Mouse (Mus musculus) brain, embryonic 14.5 days (tissue): ENCODE measurements at regions not wholly inside any gene's neighbourhood (a gene's known extent, or its start where the extent isn't known, plus 50 kb on each side); places are given as distances from the start of the nearest gene placed in this dataset.

ENCODE experiments used
- DNase-seq: peaks from one replicate; pipeline ENCODE4 v3.0.0-alpha.2; 2011; ENCODE audit warnings: low read depth
- CTCF ChIP-seq: fragments of 200-500 bp; IDR thresholded peaks from 2 replicates; pipeline ENCODE4 v1.5.1; 2012; ENCODE audit warnings: inconsistent platforms, mild to moderate bottlenecking, moderate library complexity, borderline replicate concordance; ENCODE audit not compliant: insufficient read depth, insufficient read length; ENCODE audit errors: extremely low read depth
- POLR2A ChIP-seq: fragments of 200-500 bp; IDR thresholded peaks from 2 replicates; pipeline ENCODE4 v1.6.1; 2012; ENCODE audit warnings: mild to moderate bottlenecking, inconsistent platforms, borderline replicate concordance; ENCODE audit not compliant: poor library complexity, insufficient read depth, insufficient read length, severe bottlenecking; ENCODE audit errors: extremely low read depth

DNA sequence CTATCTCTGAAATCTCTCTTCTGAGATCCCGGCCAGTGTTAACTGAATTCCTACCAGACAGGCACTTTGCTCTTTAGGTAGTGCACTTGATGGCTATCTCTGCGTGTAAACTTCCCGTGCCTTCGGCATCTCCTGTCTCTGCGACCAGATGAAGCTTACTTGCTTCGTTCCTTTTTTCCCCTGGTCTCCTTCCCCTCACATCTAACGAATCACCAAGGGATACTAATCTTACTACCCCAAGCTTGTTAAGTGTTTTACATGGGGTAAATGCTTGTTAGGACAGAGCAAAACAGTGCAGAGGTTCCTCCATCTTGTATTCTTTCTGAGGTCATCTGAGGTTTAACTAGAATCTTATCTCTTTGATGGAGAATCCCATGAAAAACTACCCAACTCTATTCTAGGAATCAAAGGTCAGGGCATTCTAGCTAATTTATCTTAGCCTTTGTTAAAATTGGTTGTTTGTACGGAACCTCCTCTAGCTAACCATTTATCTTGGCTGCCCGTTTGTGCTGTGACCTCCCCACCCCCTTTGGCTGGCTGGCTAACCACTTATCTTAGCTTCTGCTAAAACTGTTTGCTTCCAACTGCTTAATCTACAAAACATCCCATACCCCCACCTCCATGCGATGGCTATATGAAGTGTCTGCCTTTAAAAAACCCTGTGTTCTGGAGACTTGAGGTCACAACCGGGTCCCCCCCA lies 74.5 kb downstream of the Phlda1 start:
- DNase-seq = no peak
- no peak for TF ChIP-seq CTCF

DNA sequence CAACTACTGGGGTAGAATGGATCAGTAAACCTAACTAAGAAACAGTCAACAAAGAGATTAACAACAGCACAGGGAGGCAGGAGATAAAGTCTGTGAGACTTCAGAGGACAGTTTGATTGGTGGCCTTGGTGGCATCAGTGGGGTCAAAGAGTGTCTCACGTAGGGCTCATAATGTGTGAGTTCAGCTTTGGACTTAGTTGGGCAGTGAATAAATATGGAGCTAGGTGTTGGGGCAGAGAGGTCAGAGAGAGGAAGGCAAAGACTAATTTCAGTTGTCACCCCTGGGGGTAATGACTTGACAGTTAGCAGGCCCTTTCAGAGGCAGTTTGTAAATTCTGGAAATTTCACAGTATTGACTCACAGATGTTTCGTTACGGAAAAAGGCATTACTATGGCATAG lies 75.8 kb downstream of the Phlda1 start:
- TF ChIP-seq CTCF (no peak), POLR2A (no peak)

DNA sequence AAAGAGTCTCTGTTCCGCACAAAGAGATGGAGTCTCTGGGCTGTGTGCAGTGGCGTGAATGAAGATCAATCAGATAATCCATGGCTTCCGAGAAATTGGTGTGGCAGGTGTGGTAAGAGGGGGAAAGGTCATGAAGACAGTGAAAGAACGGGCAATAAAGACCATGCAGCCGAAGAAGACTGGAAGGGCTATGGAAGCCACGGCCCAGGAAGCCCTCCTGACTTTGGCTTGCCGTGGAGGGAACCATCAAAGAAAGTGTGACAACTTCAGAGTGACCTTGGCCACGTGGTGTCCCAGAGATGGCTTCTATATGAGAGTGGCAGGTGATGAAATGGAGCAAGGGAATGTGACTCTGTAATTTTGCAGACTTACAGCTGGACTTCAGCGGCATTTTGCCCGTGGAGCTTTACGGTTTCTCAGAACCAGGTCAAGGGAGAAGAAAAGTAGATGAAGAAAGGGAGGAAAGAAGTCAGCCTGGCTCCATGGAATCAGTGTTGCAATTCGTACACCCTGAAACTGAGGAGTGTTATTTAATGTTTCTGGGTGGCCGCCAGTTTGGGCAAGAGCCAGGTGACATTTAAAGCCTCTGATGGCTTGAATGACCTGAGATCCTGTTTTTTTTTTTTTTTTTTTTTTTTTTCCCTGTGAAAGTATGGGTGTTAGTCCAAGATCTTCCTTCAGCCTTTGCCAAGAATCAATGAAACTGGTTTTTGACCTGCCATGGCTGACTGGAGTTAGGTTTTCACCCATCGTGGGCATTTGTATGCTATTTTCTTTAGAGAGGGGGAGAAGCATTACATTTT lies 76.4 kb downstream of the Phlda1 start:
- TF ChIP-seq POLR2A (no peak), CTCF (no peak)
- DNase-seq = no peak

More for the DNA sequence above, 75.8 kb downstream of the Phlda1 start:
- DNase-seq = no peak

DNA sequence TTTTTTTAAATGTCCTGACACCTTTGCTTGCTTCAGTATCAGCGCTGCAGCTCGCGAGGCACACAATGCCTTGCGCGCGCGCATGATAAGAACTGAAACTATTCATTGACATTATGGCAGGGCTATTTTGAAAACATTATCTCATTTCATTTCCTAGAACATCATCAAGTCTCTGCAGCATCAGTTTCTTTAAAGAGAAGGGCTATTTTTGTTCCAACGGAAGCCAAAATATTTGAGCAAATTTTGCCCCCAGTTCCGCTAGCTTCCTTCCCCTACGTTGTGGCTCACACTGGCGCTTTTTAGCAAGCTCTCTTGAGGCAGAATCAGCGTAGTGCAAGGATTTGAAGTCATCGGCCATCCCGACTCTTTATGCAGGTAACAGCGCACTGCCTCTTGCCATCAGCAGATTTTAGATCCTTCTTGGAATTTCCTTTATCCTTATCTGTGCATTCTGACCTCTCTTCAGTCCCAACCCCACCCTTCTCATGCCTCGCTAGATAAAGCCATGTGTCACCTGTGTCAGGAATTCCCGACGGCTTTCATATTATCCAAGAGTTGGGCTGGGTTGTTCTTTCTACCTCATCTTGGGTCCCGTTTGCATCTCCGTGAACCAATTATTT lies 77.1 kb downstream of the Phlda1 start:
- no peak for DNase-seq
- TF ChIP-seq CTCF = no peak
- TF ChIP-seq POLR2A = no peak

DNA sequence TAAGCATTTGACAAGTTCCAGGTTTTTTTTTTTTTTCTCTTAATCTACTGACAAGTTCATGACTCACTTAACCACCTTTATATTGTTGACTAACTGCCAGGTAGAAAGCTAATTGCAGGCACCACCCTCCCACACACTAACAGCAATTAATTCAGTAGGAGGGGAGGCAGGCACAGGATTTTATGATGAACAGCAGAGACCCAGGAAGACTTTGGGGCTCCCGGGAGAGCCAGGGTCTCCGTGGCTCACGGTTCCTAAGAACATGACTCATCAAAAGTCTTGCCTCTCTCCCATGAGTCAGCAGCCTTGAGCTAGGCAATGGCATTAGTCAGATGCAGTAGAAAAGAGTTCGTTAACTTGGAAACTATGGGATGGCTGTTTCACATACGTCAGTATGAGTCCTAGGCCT lies 77.7 kb downstream of the Phlda1 start:
- TF ChIP-seq CTCF = no peak
- TF ChIP-seq POLR2A = no peak
- no peak for DNase-seq

DNA sequence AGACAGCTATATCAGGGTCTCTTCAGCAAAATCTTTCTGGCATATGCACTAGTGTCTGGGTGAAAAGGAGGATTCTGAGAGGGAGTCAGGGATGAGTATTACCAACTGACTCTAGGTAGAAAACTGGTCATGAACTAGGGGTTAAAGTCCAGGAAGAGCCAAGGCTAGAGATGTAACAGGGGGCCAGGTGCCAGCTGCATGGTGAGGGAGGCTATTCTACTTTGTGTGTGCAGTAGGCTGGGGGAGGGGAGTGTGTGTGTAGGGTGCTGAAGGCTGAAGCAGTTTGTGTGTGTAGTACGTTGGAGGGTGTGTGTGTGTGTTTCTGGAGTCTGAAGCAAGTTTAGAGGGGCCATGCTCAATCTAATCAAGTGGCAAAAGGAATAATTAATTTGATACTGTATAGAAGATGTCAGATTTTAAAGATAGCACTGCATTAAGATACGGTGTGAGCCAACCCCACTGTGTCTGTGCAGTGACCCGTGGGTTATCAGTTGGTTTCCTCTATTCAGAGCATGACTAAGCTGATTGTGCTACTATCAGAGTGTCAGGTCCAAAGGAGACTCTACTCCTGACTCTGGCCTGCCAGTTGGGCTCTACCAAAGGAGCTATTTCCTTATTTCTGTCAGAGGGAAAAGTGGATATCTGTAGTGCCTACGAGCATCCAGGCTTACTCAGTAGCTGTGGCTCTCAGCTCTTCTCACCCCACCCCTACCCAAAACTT lies 82.0 kb downstream of the Phlda1 start:
- DNase-seq = no peak
- TF ChIP-seq POLR2A = no peak
- TF ChIP-seq CTCF = no peak

DNA sequence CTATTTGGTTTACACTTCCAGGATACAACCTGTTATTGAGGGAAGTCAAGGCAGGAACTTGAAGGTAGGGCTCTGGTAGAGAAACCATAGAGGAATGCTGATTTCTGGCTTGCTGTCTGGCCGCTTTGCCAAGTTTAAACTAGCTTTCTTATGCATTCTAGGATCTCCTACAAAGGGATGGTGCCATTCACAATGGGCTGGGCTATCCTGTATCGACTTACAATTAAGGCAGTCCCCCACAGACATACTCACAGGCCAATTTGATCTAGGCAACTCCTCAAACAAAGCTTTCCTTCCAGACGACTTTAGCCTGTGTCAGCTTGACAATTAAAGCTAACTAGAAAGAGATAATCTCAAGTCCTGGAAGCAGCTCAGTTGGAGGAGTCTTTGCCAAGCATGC lies 83.1 kb downstream of the Phlda1 start:
- no peak for TF ChIP-seq POLR2A
- TF ChIP-seq CTCF = no peak
- DNase-seq = no peak

DNA sequence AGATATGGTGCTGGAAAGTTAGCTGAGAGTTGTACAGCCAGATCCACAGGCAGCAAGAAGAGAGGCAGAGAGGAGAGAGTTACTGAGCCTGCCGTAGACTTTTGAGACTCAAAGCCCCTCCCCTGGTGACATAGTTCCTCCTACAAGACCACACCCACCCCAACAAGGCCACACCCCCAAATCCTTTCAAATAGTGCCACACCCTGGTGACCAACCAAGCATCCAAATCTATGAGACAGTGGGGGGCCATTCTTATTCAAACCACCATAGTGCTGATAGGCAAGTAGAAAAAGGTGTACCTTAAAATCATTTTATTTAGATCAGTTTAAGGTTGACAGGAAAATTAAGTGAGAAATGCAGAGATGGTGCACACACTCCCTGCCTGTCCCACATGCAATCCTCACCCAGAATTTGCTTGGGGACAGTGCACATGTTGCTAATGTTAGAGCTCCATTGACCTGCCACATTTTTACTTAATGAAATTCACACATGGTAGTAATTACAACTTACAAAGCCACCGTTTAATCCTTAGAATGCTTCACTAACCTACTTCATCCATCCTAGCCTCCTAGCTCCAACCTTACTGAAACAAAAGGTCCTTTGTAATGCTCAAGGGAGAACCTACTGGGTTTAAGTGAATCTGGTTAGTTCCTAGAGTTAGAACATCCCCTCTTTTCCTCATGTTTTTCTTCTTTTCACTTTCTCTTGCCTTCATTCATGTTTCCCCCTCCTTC lies 86.5 kb downstream of the Phlda1 start:
- no peak for TF ChIP-seq CTCF
- no peak for TF ChIP-seq POLR2A
- DNase-seq = no peak

DNA sequence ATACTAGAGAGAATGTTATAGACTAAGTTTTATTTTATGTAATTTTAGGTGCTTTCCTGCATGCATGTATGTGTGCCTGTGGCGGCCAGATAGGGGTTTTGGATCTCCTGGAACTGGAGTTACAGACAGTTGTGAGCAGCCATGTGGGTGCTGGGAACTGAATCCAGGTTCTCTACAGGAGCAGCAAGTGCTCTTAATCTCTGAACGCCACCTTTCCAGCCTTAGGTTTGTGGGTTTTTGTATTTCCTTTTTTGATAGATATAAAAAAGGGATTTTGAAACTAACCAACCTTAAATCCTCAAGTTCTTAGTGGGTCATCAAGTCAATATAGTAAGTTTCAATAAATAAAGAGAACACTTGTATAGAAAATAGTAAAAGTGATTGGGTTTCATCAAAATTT lies 87.2 kb downstream of the Phlda1 start:
- DNase-seq = no peak
- TF ChIP-seq POLR2A = no peak
- no peak for TF ChIP-seq CTCF

DNA sequence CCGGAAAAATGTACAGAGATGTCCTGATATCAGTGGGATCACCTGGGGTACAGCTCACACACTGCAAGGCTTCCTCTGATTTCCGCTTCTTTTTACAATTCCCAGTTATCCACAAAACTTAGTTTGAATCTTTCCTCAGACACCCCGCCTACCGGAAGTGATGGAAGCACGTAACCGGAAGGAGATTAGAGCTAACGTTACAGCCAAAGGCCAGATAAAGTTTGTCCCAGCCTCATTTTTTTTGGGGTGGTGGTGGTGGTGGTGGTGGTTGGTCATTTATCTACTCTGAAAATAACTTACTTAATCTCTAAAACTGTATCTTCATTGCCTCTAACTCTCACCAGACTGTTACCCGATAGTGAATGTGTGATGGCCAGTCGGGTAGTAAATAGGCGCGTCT lies 88.1 kb downstream of the Phlda1 start:
- TF ChIP-seq CTCF (no peak), POLR2A (no peak)
- no peak for DNase-seq
